Mouse (Mus musculus) MEL (cell line): ENCODE data around the gene Cdc42bpb. TPM values are rescaled to one million over a fixed set of nuclear protein-coding genes. Genes with fewer than 3 reads are reported as not detected.

Experiments used
- DNase-seq: peaks from one replicate; pipeline ENCODE4 v3.0.0; 2011; ENCODE audit warnings: low read depth, low spot score
- H3K27ac ChIP-seq: 2 replicates; pipeline ENCODE4 v1.5.1; 2012; ENCODE audit warnings: low read depth, mild to moderate bottlenecking, control low read depth, low read length, moderate library complexity; ENCODE audit not compliant: control insufficient read depth
- H3K27me3 ChIP-seq, 2 experiments: fragments of 150-350 bp in 1 of 2; sonication (generic) in 1 of 2; 2 replicates each; pipeline ENCODE4 v1.6.1; 2012; ENCODE audit warnings: low read length in 2 of 2, mild to moderate bottlenecking in 2 of 2, improper control_type of control experiment in 1 of 2, moderate library complexity in 1 of 2; ENCODE audit not compliant: insufficient read depth in 2 of 2, control insufficient read depth in 1 of 2
- H3K36me3 ChIP-seq, 2 experiments: 2 replicates each; pipeline ENCODE4 v1.6.1; 2012 to 2014; ENCODE audit warnings: low read length in 2 of 2, improper control_type of control experiment in 1 of 2, inconsistent platforms in 1 of 2, mild to moderate bottlenecking in 1 of 2; ENCODE audit not compliant: insufficient read depth in 2 of 2, control insufficient read depth in 1 of 2
- H3K4me1 ChIP-seq, 2 experiments: fragments of 150-350 bp in 1 of 2; sonication (generic) in 1 of 2; 2 replicates each; pipeline ENCODE4 v1.6.1; 2012; ENCODE audit warnings: low read length in 2 of 2, improper control_type of control experiment in 1 of 2, mild to moderate bottlenecking in 1 of 2; ENCODE audit not compliant: insufficient read depth in 2 of 2, control insufficient read depth in 1 of 2
- H3K4me3 ChIP-seq, 2 experiments: fragments of 150-350 bp in 1 of 2; sonication (generic) in 1 of 2; 2 replicates each; pipeline ENCODE4 v1.5.1; 2012; ENCODE audit warnings: low read depth in 2 of 2, low read length in 2 of 2, mild to moderate bottlenecking in 2 of 2, moderate library complexity in 2 of 2, control low read depth in 1 of 2, improper control_type of control experiment in 1 of 2; ENCODE audit not compliant: control insufficient read depth in 1 of 2, insufficient read depth in 1 of 2
- H3K79me2 ChIP-seq: 2 replicates; pipeline ENCODE4 v1.6.1; 2012; ENCODE audit warnings: mild to moderate bottlenecking, low read length, moderate library complexity; ENCODE audit not compliant: control insufficient read depth, poor library complexity, insufficient read depth
- H3K9ac ChIP-seq: 2 replicates; pipeline ENCODE4 v1.6.1; 2012; ENCODE audit warnings: low read depth, mild to moderate bottlenecking, control low read depth, low read length, moderate library complexity; ENCODE audit not compliant: control insufficient read depth, poor library complexity, severe bottlenecking
- H3K9me3 ChIP-seq: fragments of 150-350 bp; sonication (generic); replicated peaks from 2 replicates; pipeline ENCODE4 v1.6.1; 2012; ENCODE audit warnings: mild to moderate bottlenecking, low read length, improper control_type of control experiment, moderate library complexity; ENCODE audit not compliant: insufficient read depth
- BHLHE40 ChIP-seq: IDR thresholded peaks from 2 replicates; pipeline ENCODE4 v1.6.1; 2012; ENCODE audit warnings: low read depth, mild to moderate bottlenecking, inconsistent platforms, low read length, improper control_type of control experiment, borderline replicate concordance
- E2F4 ChIP-seq: IDR thresholded peaks from 2 replicates; pipeline ENCODE4 v1.6.1; 2011; ENCODE audit warnings: low read depth, low read length, improper control_type of control experiment, borderline replicate concordance
- EP300 ChIP-seq, 2 experiments: IDR thresholded peaks; 2 replicates each; pipeline ENCODE4 v1.6.1; 2011; ENCODE audit warnings: improper control_type of control experiment in 2 of 2, low read length in 2 of 2, low read depth in 1 of 2, mild to moderate bottlenecking in 1 of 2
- ETS1 ChIP-seq: IDR thresholded peaks from 2 replicates; pipeline ENCODE4 v1.6.1; 2012; ENCODE audit warnings: low read depth, mild to moderate bottlenecking, inconsistent platforms, low read length, improper control_type of control experiment, moderate library complexity
- JUND ChIP-seq: IDR thresholded peaks from 2 replicates; pipeline ENCODE4 v1.6.1; 2011; ENCODE audit warnings: low read depth, mild to moderate bottlenecking, improper control_type of control experiment, low read length
- MAX ChIP-seq: IDR thresholded peaks from 2 replicates; pipeline ENCODE4 v1.6.1; 2011; ENCODE audit warnings: low read length, improper control_type of control experiment
- MYC ChIP-seq: IDR thresholded peaks from 2 replicates; pipeline ENCODE4 v1.6.1; 2011; ENCODE audit warnings: low read depth, mild to moderate bottlenecking, low read length, improper control_type of control experiment, moderate library complexity
- NELFE ChIP-seq: IDR thresholded peaks from 2 replicates; pipeline ENCODE4 v1.6.1; 2011; ENCODE audit warnings: low read depth, low read length, improper control_type of control experiment
- POLR2A ChIP-seq, 2 experiments: IDR thresholded peaks; 2 replicates each; pipeline ENCODE4 v1.6.1; 2011 to 2012; ENCODE audit warnings: low read length in 2 of 2, mild to moderate bottlenecking in 2 of 2, control low read depth in 1 of 2, improper control_type of control experiment in 1 of 2, low read depth in 1 of 2, moderate library complexity in 1 of 2; ENCODE audit not compliant: control insufficient read depth in 1 of 2, insufficient read depth in 1 of 2, poor library complexity in 1 of 2
- POLR2AphosphoS5 ChIP-seq: IDR thresholded peaks from 2 replicates; pipeline ENCODE4 v1.6.1; 2012; ENCODE audit warnings: low read depth, borderline replicate concordance, mild to moderate bottlenecking, inconsistent platforms, low read length, moderate library complexity, mixed read lengths
- RAD21 ChIP-seq: IDR thresholded peaks from 2 replicates; pipeline ENCODE4 v1.6.1; 2011; ENCODE audit warnings: mild to moderate bottlenecking, low read depth, low read length, improper control_type of control experiment
- RCOR1 ChIP-seq: IDR thresholded peaks from 2 replicates; pipeline ENCODE4 v1.6.1; 2012; ENCODE audit warnings: low read depth, mild to moderate bottlenecking, inconsistent platforms, low read length, improper control_type of control experiment
- SMC3 ChIP-seq: IDR thresholded peaks from 2 replicates; pipeline ENCODE4 v1.6.1; 2011; ENCODE audit warnings: low read depth, low read length, improper control_type of control experiment
- TBP ChIP-seq: IDR thresholded peaks from 2 replicates; pipeline ENCODE4 v1.8.0; 2011; ENCODE audit warnings: low read depth, low read length, improper control_type of control experiment
- TCF12 ChIP-seq: IDR thresholded peaks from 2 replicates; pipeline ENCODE4 v1.6.1; 2014; ENCODE audit warnings: low read depth, mild to moderate bottlenecking, inconsistent platforms, low read length, improper control_type of control experiment, moderate library complexity
- UBTF ChIP-seq: IDR thresholded peaks from 2 replicates; pipeline ENCODE4 v1.6.1; 2012; ENCODE audit warnings: low read depth, mild to moderate bottlenecking, inconsistent platforms, low read length, improper control_type of control experiment, moderate library complexity, borderline replicate concordance; ENCODE audit not compliant: insufficient read depth
- ZC3H11A ChIP-seq: IDR thresholded peaks from 2 replicates; pipeline ENCODE4 v1.6.1; 2012; ENCODE audit warnings: low read depth, mild to moderate bottlenecking, inconsistent platforms, low read length, improper control_type of control experiment
- ZKSCAN1 ChIP-seq: IDR thresholded peaks from 2 replicates; pipeline ENCODE4 v1.6.1; 2012; ENCODE audit warnings: low read depth, mild to moderate bottlenecking, inconsistent platforms, low read length, improper control_type of control experiment, moderate library complexity
- ZMIZ1 ChIP-seq: IDR thresholded peaks from 2 replicates; pipeline ENCODE4 v1.6.1; 2012; ENCODE audit warnings: low read depth, mild to moderate bottlenecking, inconsistent platforms, low read length, improper control_type of control experiment, moderate library complexity
- polyA plus RNA-seq, 2 experiments: library from polyadenylated mRNA; stranded (reverse) in 1 of 2; unstranded in 1 of 2; fragments of >175 nt in 1 of 2; fragments of >200 nt in 1 of 2; gene quantifications; 2 replicates each; pipeline versions ENCODE4 v1.2.1 to v1.2.4; 2012; ENCODE audit warnings: low replicate concordance in 2 of 2, low read depth in 1 of 2; ENCODE audit not compliant: insufficient read length in 2 of 2, insufficient read depth in 1 of 2, missing spikeins in 1 of 2
- total RNA-seq: library from RNA; depleted of rRNA; stranded (reverse); fragments of 300-350 nt; gene quantifications from 2 replicates; pipeline ENCODE4 v1.2.3, GENCODE M21; 2012

Gene Cdc42bpb
- total and polyA plus RNA-seq, 3 experiments, result not detected

GRCm38 (mm10) chr12:111331573-111331972 is 45.9 kb downstream of the Cdc42bpb start:
- DNase-seq, result no peak
- peaks cover 0 to 4% of the 10 kb centered on the region in 2 experiments; a peak in 1 of 4 replicates for H3K27me3 ChIP-seq
- H3K9me3 ChIP-seq, result no peaks in the 10 kb centered on the region
- H3K4me3 ChIP-seq, result no peak overlapping the region
- no peaks in the 10 kb centered on the region for H3K4me1 ChIP-seq
- TF ChIP-seq ZMIZ1, result no peak
- TF ChIP-seq MYC, result no peak
- TF ChIP-seq TCF12, result no peak
- no peak for TF ChIP-seq UBTF
- no peak for TF ChIP-seq RAD21
- no peak for TF ChIP-seq TBP
- no peak for TF ChIP-seq SMC3
- no peak for TF ChIP-seq ETS1
- TF ChIP-seq ZC3H11A, result no peak
- no peak for TF ChIP-seq MAX
- no peak for TF ChIP-seq ZKSCAN1
- no peak for TF ChIP-seq BHLHE40
- no peak for TF ChIP-seq RCOR1
- no peak for TF ChIP-seq EP300 (IDR thresholded peaks at IDR 0.05; ENCODE audit: low read depth in 1 of 2, low read length in 2 of 2)
- TF ChIP-seq POLR2AphosphoS5, result no peak
- TF ChIP-seq E2F4, result no peak
- TF ChIP-seq JUND, result no peak
- no peak overlapping the region for H3K27ac ChIP-seq
- no peak overlapping the region for H3K9ac ChIP-seq
- H3K79me2 ChIP-seq, result no peaks in the 10 kb centered on the region
- no peaks in the 10 kb centered on the region for H3K36me3 ChIP-seq

GRCm38 (mm10) chr12:111329281-111329680 is 48.2 kb downstream of the Cdc42bpb start:
- H3K4me3 ChIP-seq, result no peak overlapping the region
- H3K79me2 ChIP-seq, result no peaks in the 10 kb centered on the region
- H3K4me1 ChIP-seq, result no peaks in the 10 kb centered on the region
- DNase-seq, result no peak
- TF ChIP-seq NELFE (no peak), POLR2A (IDR thresholded peaks at IDR 0.05; ENCODE audit: control insufficient read depth in 1 of 2, insufficient read depth in 1 of 2, low read depth in 1 of 2, low read length in 2 of 2, poor library complexity in 1 of 2) (no peak)
- H3K36me3 ChIP-seq, result no peaks in the 10 kb centered on the region
- H3K9me3 ChIP-seq, result no peaks in the 10 kb centered on the region
- no peak overlapping the region for H3K27ac ChIP-seq
- no peak overlapping the region for H3K9ac ChIP-seq
- H3K27me3 ChIP-seq, result peaks cover 0 to 4% of the 10 kb centered on the region in 2 experiments; a peak in 1 of 4 replicates
